Mouse (Mus musculus): Measurements from ENCODE around the gene Plxna3. TPM values are rescaled to one million over a fixed set of nuclear protein-coding genes. Genes with fewer than 3 reads are reported as not detected.

The Plxna3 gene
- polyA plus RNA-seq, 1 experiment from 2014 or later: 6.9 TPM

DNA sequence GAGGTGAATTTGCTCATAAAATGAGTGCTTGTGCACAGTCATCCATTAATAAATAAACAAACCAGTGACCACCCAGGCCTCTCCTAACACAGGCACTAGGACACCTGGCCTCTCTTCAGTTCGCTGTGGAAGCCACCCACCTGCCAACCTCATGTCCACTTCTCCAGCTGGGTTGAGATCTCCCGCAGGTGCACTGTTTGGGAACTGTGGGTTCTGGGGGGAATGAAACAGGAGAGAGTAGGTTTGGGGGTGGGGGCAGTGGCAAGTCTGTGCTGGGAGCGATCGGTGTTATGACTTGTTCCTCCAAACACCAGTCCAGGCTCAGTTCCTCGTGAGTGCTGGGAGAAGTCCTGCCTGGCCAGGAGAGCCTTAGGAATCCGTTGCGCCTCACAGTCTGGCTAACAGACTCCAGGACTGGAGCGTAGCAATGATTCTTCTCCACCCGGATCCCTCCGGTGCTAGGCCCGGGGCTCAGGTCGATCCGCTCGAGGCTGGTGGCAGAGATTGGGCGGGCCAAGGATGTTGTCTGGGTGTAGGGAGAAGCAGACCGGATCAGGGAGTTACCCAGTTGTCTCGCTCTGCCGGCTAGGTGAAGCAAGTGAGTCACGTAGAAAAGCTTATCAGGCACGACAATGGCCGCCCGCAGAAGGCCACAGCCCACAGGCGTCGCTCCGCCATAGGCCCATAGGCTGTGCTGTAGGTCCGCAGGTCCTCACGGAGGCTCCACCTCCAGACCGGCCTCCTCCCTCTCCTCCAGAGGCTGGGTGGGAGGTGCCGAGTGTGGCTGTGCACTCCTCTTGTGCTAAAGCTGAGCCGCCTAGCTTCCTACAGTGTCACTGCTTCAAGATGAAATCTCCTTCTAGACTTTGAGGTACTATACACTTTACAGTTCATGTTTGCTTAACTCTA lies 63.9 kb downstream of the Plxna3 start, which contains the start of the genes Fam3a and Ikbkg:
Fam3a (minus strand) TSS at position 738 of the 909 bp plus-strand sequence.
Ikbkg (plus strand) TSS at position 756 of the 909 bp plus-strand sequence.
- Histone ChIP-seq H3K4me2 (peak within 1 kb of the TSS; percentile 73), H3K4me3 (ENCODE audit: low read depth, low read length) (peak within 1 kb of the TSS; percentile 45), H3K36me3 (ENCODE audit: control insufficient read depth, insufficient read depth, low read length) (no peaks in the 10 kb centered on the region), H3K4me1 (ENCODE audit: control insufficient read depth, insufficient read depth, low read length) (no peaks in the 10 kb centered on the region), H3K27me3 (ENCODE audit: control insufficient read depth, insufficient read depth, low read length) (no peaks in the 10 kb centered on the region), H3K27ac (ENCODE audit: low read depth, low read length) (peak within 1 kb of the TSS; percentile 90), H3K9me3 (replicated peaks; ENCODE audit: control insufficient read depth, low read length) (no peaks in the 10 kb centered on the region), H3K9ac (ENCODE audit: low read depth, low read length) (peak within 1 kb of the TSS; percentile 70)
- 14% methylated on average over 30 of the region's 30 CpGs for WGBS (ENCODE audit: insufficient replicate concordance)
- peak; percentile 99 for ATAC-seq (replicated peaks; ENCODE audit: insufficient number of reproducible peaks, low FRiP score, low TSS enrichment)

Small RNA genes within 50 kb of the gene (microRNA-seq; reads per million reads assigned to microRNA genes)
- 0.34 reads per million for gene Mir7092 (ENCODE audit: borderline number of aligned reads)

Other genes starting within 250 kb of the Plxna3 start
- not detected in 2 replicates for gene Opn1mw, start 201.6 kb upstream of the Plxna3 start, polyA plus RNA-seq (2014; fragmentation: Nextera tagmentation; extraction: Ambion mirVana)
- 9.8 and 11.9 TPM in 2 replicates for gene Mecp2, start 193.7 kb upstream of the Plxna3 start, polyA plus RNA-seq (2014; fragmentation: Nextera tagmentation; extraction: Ambion mirVana)
- gene Tex28, start 161.2 kb upstream of the Plxna3 start, polyA plus RNA-seq (2014; fragmentation: Nextera tagmentation; extraction: Ambion mirVana): not detected in 2 replicates
- gene Tktl1, start 151.8 kb upstream of the Plxna3 start, polyA plus RNA-seq (2014; fragmentation: Nextera tagmentation; extraction: Ambion mirVana): not detected in 2 replicates
- gene Flna, start 79.2 kb upstream of the Plxna3 start, polyA plus RNA-seq (2014; fragmentation: Nextera tagmentation; extraction: Ambion mirVana): 170 and 219 TPM in 2 replicates
- gene Emd, start 74.4 kb upstream of the Plxna3 start, polyA plus RNA-seq (2014; fragmentation: Nextera tagmentation; extraction: Ambion mirVana): 16.7 and 22.3 TPM in 2 replicates
- gene Rpl10, start 58.3 kb upstream of the Plxna3 start, polyA plus RNA-seq (2014; fragmentation: Nextera tagmentation; extraction: Ambion mirVana): 532 and 534 TPM in 2 replicates
- 49.1 and 58.2 TPM in 2 replicates for gene Taz, start 47.2 kb upstream of the Plxna3 start, polyA plus RNA-seq (2014; fragmentation: Nextera tagmentation; extraction: Ambion mirVana)
- gene Dnase1l1, start 46.7 kb upstream of the Plxna3 start, polyA plus RNA-seq (2014; fragmentation: Nextera tagmentation; extraction: Ambion mirVana): 10.5 and 11.5 TPM in 2 replicates
- gene Atp6ap1, start 32.0 kb upstream of the Plxna3 start, polyA plus RNA-seq (2014; fragmentation: Nextera tagmentation; extraction: Ambion mirVana): 90.6 and 131 TPM in 2 replicates
- 131 and 162 TPM in 2 replicates for gene Gdi1, start 24.1 kb upstream of the Plxna3 start, polyA plus RNA-seq (2014; fragmentation: Nextera tagmentation; extraction: Ambion mirVana)
- gene Fam50a, start 16.0 kb upstream of the Plxna3 start, polyA plus RNA-seq (2014; fragmentation: Nextera tagmentation; extraction: Ambion mirVana): 52.9 and 54.2 TPM in 2 replicates
- 103 and 105 TPM in 2 replicates for gene Lage3, start 24.6 kb downstream of the Plxna3 start, polyA plus RNA-seq (2014; fragmentation: Nextera tagmentation; extraction: Ambion mirVana)
- 66.5 and 71.0 TPM in 2 replicates for gene Ubl4a, start 44.2 kb downstream of the Plxna3 start, polyA plus RNA-seq (2014; fragmentation: Nextera tagmentation; extraction: Ambion mirVana)
- gene Slc10a3, start 44.3 kb downstream of the Plxna3 start, polyA plus RNA-seq (2014; fragmentation: Nextera tagmentation; extraction: Ambion mirVana): 10.5 and 14.5 TPM in 2 replicates
- 21.8 and 23.8 TPM in 2 replicates for gene Fam3a, start 64.2 kb downstream of the Plxna3 start, polyA plus RNA-seq (2014; fragmentation: Nextera tagmentation; extraction: Ambion mirVana)
- 19.4 and 23.2 TPM in 2 replicates for gene Ikbkg, start 64.2 kb downstream of the Plxna3 start, polyA plus RNA-seq (2014; fragmentation: Nextera tagmentation; extraction: Ambion mirVana)
- gene G6pdx, start 100.1 kb downstream of the Plxna3 start, polyA plus RNA-seq (2014; fragmentation: Nextera tagmentation; extraction: Ambion mirVana): 25.7 and 26.6 TPM in 2 replicates
- not detected in 2 replicates for gene Gm6880, start 152.3 kb downstream of the Plxna3 start, polyA plus RNA-seq (2014; fragmentation: Nextera tagmentation; extraction: Ambion mirVana)
- not detected in 2 replicates for gene Olfr1326-ps1, start 245.8 kb downstream of the Plxna3 start, polyA plus RNA-seq (2014; fragmentation: Nextera tagmentation; extraction: Ambion mirVana)

Data from heart, embryonic 11.5 days (tissue).